Mouse (Mus musculus) mouse trophoblast stem cell (cell line): Measurements from ENCODE around the gene Esd.

ENCODE experiments used
- in situ Hi-C, 2 experiments: fragments of 300-500 bp; cut with MseI, MboI; formaldehyde crosslinking; loops; 2 replicates in 1 of 2; 3 replicates in 1 of 2; pipeline ENCODE4 v1.15.1; 2025

Esd gene

GRCm38 (mm10) chr14:74732079-74732783, at the start of gene Esd:
Gene Esd, plus strand, starts transcription at chr14:74732297.
- in situ Hi-C loops = no loop called here

- in situ Hi-C loops = no loop called here
Measured at GRCm38 (mm10) chr14:74684298-74684978, 47.7 kb upstream of the Esd start.

- in situ Hi-C loops = no loop called here
Measured at GRCm38 (mm10) chr14:74691963-74692362, 40.1 kb upstream of the Esd start.

GRCm38 (mm10) chr14:74696766-74697165, 35.3 kb upstream of the Esd start:
- in situ Hi-C loops = no loop called here

GRCm38 (mm10) chr14:74697432-74697831, 34.7 kb upstream of the Esd start:
- in situ Hi-C loops = no loop called here

GRCm38 (mm10) chr14:74699241-74699640, 32.9 kb upstream of the Esd start:
- in situ Hi-C loops = no loop called here

GRCm38 (mm10) chr14:74703930-74704329, 28.2 kb upstream of the Esd start:
- in situ Hi-C loops = no loop called here

GRCm38 (mm10) chr14:74709054-74709453, 23.0 kb upstream of the Esd start:
- in situ Hi-C loops = loop anchor here in 1 of 2 experiments (5.0 kb wide), 1 partner anchor 932 kb away; no protein-coding TSS in a partner anchor

GRCm38 (mm10) chr14:74723541-74723940, 8.6 kb upstream of the Esd start:
- in situ Hi-C loops = no loop called here

GRCm38 (mm10) chr14:74731221-74732078, 647 bp upstream of the Esd start:
- in situ Hi-C loops = no loop called here

GRCm38 (mm10) chr14:74733397-74733796, 1.3 kb downstream of the Esd start:
- in situ Hi-C loops = no loop called here

- in situ Hi-C loops = no loop called here
Measured at GRCm38 (mm10) chr14:74735471-74735870, 3.4 kb downstream of the Esd start.

- in situ Hi-C loops = no loop called here
Measured at GRCm38 (mm10) chr14:74736850-74737249, 4.8 kb downstream of the Esd start.

GRCm38 (mm10) chr14:74764191-74764918, 32.3 kb downstream of the Esd start:
- in situ Hi-C loops = loop anchor here (10.0 kb wide), 2 partner anchors 220 to 230 kb away; no protein-coding TSS in a partner anchor

- in situ Hi-C loops = loop anchor here (10.0 kb wide), 2 partner anchors 217 to 227 kb away; no protein-coding TSS in a partner anchor
Measured at GRCm38 (mm10) chr14:74767892-74768291, 35.8 kb downstream of the Esd start.

GRCm38 (mm10) chr14:74774046-74774619, 42.0 kb downstream of the Esd start:
- in situ Hi-C loops = no loop called here

- in situ Hi-C loops = no loop called here
Measured at GRCm38 (mm10) chr14:74784243-74784934, 52.3 kb downstream of the Esd start.

- in situ Hi-C loops = no loop called here
Measured at GRCm38 (mm10) chr14:74787717-74788116, 55.6 kb downstream of the Esd start.

- in situ Hi-C loops = no loop called here
Measured at GRCm38 (mm10) chr14:74788766-74789165, 56.7 kb downstream of the Esd start.

GRCm38 (mm10) chr14:74790535-74790934, 58.4 kb downstream of the Esd start:
- in situ Hi-C loops = no loop called here
